Comparison of ENCODE assay signal across 12 mouse cellular contexts in genomic region chr3:56789155-56789554, GRCm38 (mm10).
DNase-seq lines count a peak whose midpoint lies in the region; ATAC-seq lines count a peak whose summit lies in the region.
"Had no signal": no experiment of that assay in that cellular context is flagged by ENCODE, and none has a peak within 500 bp of the region (broad histone marks: within the 10 kb centered on the region; RNA-seq: fewer than 3 reads in every experiment).

No protein-coding gene starts in this region.

- no peaks in the 10 kb centered on the region for H3K9me3 ChIP-seq in neural tube, embryonic 15.5 days (replicated peaks)
- no peaks in the 10 kb centered on the region for H3K9me3 ChIP-seq in embryonic facial prominence, embryonic 11.5 days (replicated peaks; ENCODE audit: control insufficient read depth, low read length)
- no peaks in the 10 kb centered on the region for H3K9me3 ChIP-seq in neural tube, embryonic 11.5 days (ENCODE audit: control insufficient read depth, low read length)
- no peaks in the 10 kb centered on the region for H3K9me3 ChIP-seq in midbrain, embryonic 13.5 days
- H3K9me3 ChIP-seq: megakaryocyte, embryonic 14.5 days; stomach, embryonic 15.5 days had no signal

- H3K27ac ChIP-seq in neural tube, embryonic 15.5 days (replicated peaks): no peak overlapping the region
- H3K27ac ChIP-seq in embryonic facial prominence, embryonic 11.5 days (replicated peaks; ENCODE audit: low read depth, low read length): no peak overlapping the region
- H3K27ac ChIP-seq in neural tube, embryonic 11.5 days (ENCODE audit: low read depth, low read length): no peak overlapping the region
- H3K27ac ChIP-seq in midbrain, embryonic 13.5 days: no peak overlapping the region
- H3K27ac ChIP-seq: stomach, embryonic 15.5 days had no signal

- 50% methylated on average over 3 of the region's 3 CpGs for WGBS in neural tube, embryonic 15.5 days
- 44% methylated on average over 3 of the region's 3 CpGs for WGBS in embryonic facial prominence, embryonic 11.5 days
- 45% methylated on average over 3 of the region's 3 CpGs for WGBS in neural tube, embryonic 11.5 days
- WGBS in midbrain, embryonic 13.5 days: 48% methylated on average over 3 of the region's 3 CpGs

- no peak overlapping the region for H3K4me2 ChIP-seq in neural tube, embryonic 15.5 days
- no peak overlapping the region for H3K4me2 ChIP-seq in embryonic facial prominence, embryonic 11.5 days (ENCODE audit: low read depth, low read length)
- H3K4me2 ChIP-seq in neural tube, embryonic 11.5 days (ENCODE audit: low read depth): no peak overlapping the region
- H3K4me2 ChIP-seq in midbrain, embryonic 13.5 days (replicated peaks): no peak overlapping the region
- H3K4me2 ChIP-seq: stomach, embryonic 15.5 days had no signal

- no peaks in the 10 kb centered on the region for H3K4me1 ChIP-seq in neural tube, embryonic 15.5 days
- H3K4me1 ChIP-seq in embryonic facial prominence, embryonic 11.5 days (ENCODE audit: control insufficient read depth, insufficient read depth, low read length): no peaks in the 10 kb centered on the region
- H3K4me1 ChIP-seq in neural tube, embryonic 11.5 days (ENCODE audit: control insufficient read depth, insufficient read depth, low read length): no peaks in the 10 kb centered on the region
- H3K4me1 ChIP-seq in midbrain, embryonic 13.5 days (replicated peaks): no peaks in the 10 kb centered on the region
- H3K4me1 ChIP-seq: megakaryocyte, embryonic 14.5 days; stomach, embryonic 15.5 days had no signal

- peak; percentile 34 for DNase-seq in gastrocnemius, postnatal 10 days
- DNase-seq in gastrocnemius, adult 8-10 months (ENCODE audit: low spot score in 2 of 2): no peak
- DNase-seq in neural tube, embryonic 10.5 days (ENCODE audit: extremely low spot score, low spot score): peak; percentile 16
- peak; percentile 83 for DNase-seq in embryonic facial prominence, embryonic 11.5 days (ENCODE audit: low spot score)
- peak; percentile 44 for DNase-seq in neural tube, embryonic 11.5 days (ENCODE audit: low spot score)
- DNase-seq in layer of hippocampus, postnatal 36 days: no peak
- DNase-seq: cerebellum, postnatal 25 days had no signal

- H3K4me3 ChIP-seq in neural tube, embryonic 15.5 days (replicated peaks): no peak overlapping the region
- no peak overlapping the region for H3K4me3 ChIP-seq in embryonic facial prominence, embryonic 11.5 days (ENCODE audit: low read depth, low read length)
- H3K4me3 ChIP-seq in neural tube, embryonic 11.5 days (ENCODE audit: low read depth, low read length): no peak overlapping the region
- no peak overlapping the region for H3K4me3 ChIP-seq in midbrain, embryonic 13.5 days (replicated peaks)
- H3K4me3 ChIP-seq: megakaryocyte, embryonic 14.5 days; stomach, embryonic 15.5 days had no signal

- no peaks in the 10 kb centered on the region for H3K36me3 ChIP-seq in neural tube, embryonic 15.5 days
- no peaks in the 10 kb centered on the region for H3K36me3 ChIP-seq in embryonic facial prominence, embryonic 11.5 days (replicated peaks; ENCODE audit: control insufficient read depth, insufficient read depth, low read depth, low read length)
- no peaks in the 10 kb centered on the region for H3K36me3 ChIP-seq in neural tube, embryonic 11.5 days (ENCODE audit: control insufficient read depth, insufficient read depth, low read length)
- no peaks in the 10 kb centered on the region for H3K36me3 ChIP-seq in midbrain, embryonic 13.5 days
- H3K36me3 ChIP-seq: stomach, embryonic 15.5 days had no signal

- H3K9ac ChIP-seq in neural tube, embryonic 15.5 days (replicated peaks): no peak overlapping the region
- no peak overlapping the region for H3K9ac ChIP-seq in embryonic facial prominence, embryonic 11.5 days (replicated peaks; ENCODE audit: low read length)
- no peak overlapping the region for H3K9ac ChIP-seq in neural tube, embryonic 11.5 days (ENCODE audit: low read length)
- H3K9ac ChIP-seq in midbrain, embryonic 13.5 days (replicated peaks): no peak overlapping the region
- H3K9ac ChIP-seq: stomach, embryonic 15.5 days had no signal

- H3K27me3 ChIP-seq in neural tube, embryonic 15.5 days (replicated peaks): no peaks in the 10 kb centered on the region
- H3K27me3 ChIP-seq in embryonic facial prominence, embryonic 11.5 days (ENCODE audit: control insufficient read depth, insufficient read depth, low read length): no peaks in the 10 kb centered on the region
- no peaks in the 10 kb centered on the region for H3K27me3 ChIP-seq in neural tube, embryonic 11.5 days (ENCODE audit: control insufficient read depth, insufficient read depth, low read length)
- no peaks in the 10 kb centered on the region for H3K27me3 ChIP-seq in midbrain, embryonic 13.5 days
- H3K27me3 ChIP-seq: CH12.LX; megakaryocyte, embryonic 14.5 days; stomach, embryonic 15.5 days had no signal

- ATAC-seq in neural tube, embryonic 15.5 days (ENCODE audit: low FRiP score): no peak
- no peak for ATAC-seq in embryonic facial prominence, embryonic 11.5 days (replicated peaks; ENCODE audit: insufficient number of reproducible peaks, low FRiP score, low TSS enrichment, low read depth)
- no peak for ATAC-seq in neural tube, embryonic 11.5 days (ENCODE audit: insufficient read depth, low FRiP score, low TSS enrichment)
- no peak for ATAC-seq in midbrain, embryonic 13.5 days

Comparison
In these comparisons a context has a peak if more than half of its experiments do, and no peak if none do; other contexts are left out.
1. DNase-seq: peak in gastrocnemius, postnatal 10 days (single experiment), neural tube, embryonic 10.5 days (single experiment), embryonic facial prominence, embryonic 11.5 days (single experiment) and neural tube, embryonic 11.5 days (single experiment); none in gastrocnemius, adult 8-10 months (0 of 2) and layer of hippocampus, postnatal 36 days (0 of 2).